ENCODE assay signal across 18 mouse cellular contexts in genomic region chr15:83162001-83162400, GRCm38 (mm10). TPM values are rescaled to one million over a fixed set of nuclear protein-coding genes. Genes with fewer than 3 reads are reported as not detected.
DNase-seq lines count a peak whose midpoint lies in the region; ATAC-seq lines count a peak whose summit lies in the region.
"Had no signal": no experiment of that assay in that cellular context is flagged by ENCODE, and none has a peak within 500 bp of the region (broad histone marks: within the 10 kb centered on the region; RNA-seq: fewer than 3 reads in every experiment).

No protein-coding gene starts in this region.

- ATAC-seq in hindbrain, embryonic 16.5 days, result no peak
- no peak for ATAC-seq in liver, embryonic 13.5 days (ENCODE audit: low read depth)
- no peak for ATAC-seq in liver, embryonic 12.5 days
- ATAC-seq: forebrain, embryonic 13.5 days; forebrain, postnatal 0 days; hindbrain, postnatal 0 days had no signal

- H3K9ac ChIP-seq in hindbrain, embryonic 16.5 days (ENCODE audit: low read depth, low read length), result no peak overlapping the region
- H3K9ac ChIP-seq in liver, embryonic 13.5 days, result 0 out of 2 replicates have a peak overlapping the region, but pooled peaks have one; percentile 27
- H3K9ac ChIP-seq in liver, embryonic 12.5 days, result no peak overlapping the region
- H3K9ac ChIP-seq: forebrain, embryonic 13.5 days; forebrain, postnatal 0 days had no signal

- H3K36me3 ChIP-seq in hindbrain, embryonic 10.5 days, result peaks cover 81% of the 10 kb centered on the region
- peaks cover 21% of the 10 kb centered on the region for H3K36me3 ChIP-seq in hindbrain, embryonic 16.5 days (ENCODE audit: control insufficient read depth, insufficient read depth, low read length)
- peaks cover 91% of the 10 kb centered on the region for H3K36me3 ChIP-seq in liver, embryonic 13.5 days
- peaks cover 95% of the 10 kb centered on the region for H3K36me3 ChIP-seq in liver, embryonic 12.5 days

- H3K4me1 ChIP-seq in hindbrain, embryonic 10.5 days (replicated peaks), result peaks cover 45% of the 10 kb centered on the region
- no peaks in the 10 kb centered on the region for H3K4me1 ChIP-seq in hindbrain, embryonic 16.5 days (ENCODE audit: control insufficient read depth, insufficient read depth, low read depth, low read length)
- H3K4me1 ChIP-seq in liver, embryonic 13.5 days (replicated peaks), result peaks cover 85% of the 10 kb centered on the region
- H3K4me1 ChIP-seq in liver, embryonic 12.5 days, result peaks cover 62% of the 10 kb centered on the region
- H3K4me1 ChIP-seq: forebrain, embryonic 13.5 days had no signal

- H3K27me3 ChIP-seq in hindbrain, embryonic 10.5 days (ENCODE audit: insufficient read depth, poor library complexity, severe bottlenecking), result peaks cover 8% of the 10 kb centered on the region; the same call in 1 of the 2 replicates
- H3K27me3 ChIP-seq in hindbrain, embryonic 16.5 days (replicated peaks; ENCODE audit: control insufficient read depth, insufficient read depth, low read length), result no peaks in the 10 kb centered on the region
- no peaks in the 10 kb centered on the region for H3K27me3 ChIP-seq in liver, embryonic 13.5 days
- no peaks in the 10 kb centered on the region for H3K27me3 ChIP-seq in liver, embryonic 12.5 days (replicated peaks)
- H3K27me3 ChIP-seq: embryonic facial prominence, embryonic 12.5 days; forebrain, embryonic 13.5 days had no signal

- H3K9me3 ChIP-seq in hindbrain, embryonic 10.5 days, result no peaks in the 10 kb centered on the region
- H3K9me3 ChIP-seq in hindbrain, embryonic 16.5 days (ENCODE audit: control insufficient read depth, low read length), result peaks cover 3% of the 10 kb centered on the region
- H3K9me3 ChIP-seq in liver, embryonic 13.5 days (replicated peaks), result no peaks in the 10 kb centered on the region
- no peaks in the 10 kb centered on the region for H3K9me3 ChIP-seq in liver, embryonic 12.5 days (replicated peaks)
- H3K9me3 ChIP-seq: embryonic facial prominence, embryonic 12.5 days; forebrain, embryonic 13.5 days; heart, embryonic 10.5 days had no signal

- no peak overlapping the region for H3K4me3 ChIP-seq in hindbrain, embryonic 10.5 days
- no peak overlapping the region for H3K4me3 ChIP-seq in hindbrain, embryonic 16.5 days (ENCODE audit: low read length)
- no peak overlapping the region for H3K4me3 ChIP-seq in liver, embryonic 13.5 days (replicated peaks)
- H3K4me3 ChIP-seq in liver, embryonic 12.5 days, result no peak overlapping the region
- H3K4me3 ChIP-seq: embryonic facial prominence, embryonic 12.5 days; forebrain, embryonic 13.5 days; heart, embryonic 10.5 days had no signal

- H3K27ac ChIP-seq in hindbrain, embryonic 10.5 days, result peak overlapping the region; percentile 81
- H3K27ac ChIP-seq in hindbrain, embryonic 16.5 days (ENCODE audit: low read depth, low read length), result no peak overlapping the region
- H3K27ac ChIP-seq in liver, embryonic 13.5 days, result peak overlapping the region; percentile 58; the same call in 1 of the 2 replicates
- no peak overlapping the region for H3K27ac ChIP-seq in liver, embryonic 12.5 days
- H3K27ac ChIP-seq: embryonic facial prominence, embryonic 12.5 days; forebrain, embryonic 13.5 days; heart, embryonic 10.5 days; hindbrain, postnatal 0 days had no signal

- no peak overlapping the region for H3K4me2 ChIP-seq in hindbrain, embryonic 16.5 days (ENCODE audit: low read length)
- no peak overlapping the region for H3K4me2 ChIP-seq in liver, embryonic 13.5 days
- no peak overlapping the region for H3K4me2 ChIP-seq in liver, embryonic 12.5 days
- H3K4me2 ChIP-seq: embryonic facial prominence, embryonic 12.5 days; forebrain, embryonic 13.5 days had no signal

- peak; percentile 18 for DNase-seq in cerebellum, adult 9-10 months
- no peak for DNase-seq in cerebellum, postnatal 4 days (ENCODE audit: low spot score in 2 of 2)
- no peak for DNase-seq in hindbrain, embryonic 10.5 days (ENCODE audit: low spot score)
- DNase-seq in liver, embryonic 13.5 days, result no peak
- peak; percentile 38 for DNase-seq in testis, postnatal 10 days (ENCODE audit: low spot score)
- DNase-seq in testis, postnatal 14 days (ENCODE audit: low spot score), result no peak
- DNase-seq: adrenal gland, postnatal 10 days; cerebellum, postnatal 10 days; forebrain, postnatal 0 days; gastrocnemius, postnatal 36 days; heart, adult 18-20 months; heart, postnatal 14 days had no signal

- WGBS in hindbrain, embryonic 10.5 days, result 78% methylated on average over 4 of the region's 4 CpGs
- 92% methylated on average over 4 of the region's 4 CpGs for WGBS in hindbrain, embryonic 16.5 days
- WGBS in liver, embryonic 13.5 days (ENCODE audit: insufficient replicate concordance), result 92% methylated on average over 4 of the region's 4 CpGs
- 91% methylated on average over 4 of the region's 4 CpGs for whole genome bisulfite sequencing in liver, embryonic 12.5 days (ENCODE audit: insufficient replicate concordance)

RNA-seq across cellular contexts. Expression of gene Cyb5r3, which starts 10.4 kb away (rescaled TPM):
- polyA plus RNA-seq in hindbrain, embryonic 10.5 days (2016; fragmentation: Nextera tagmentation; extraction: Ambion mirVana), result 240 and 270 TPM in 2 replicates
- polyA plus RNA-seq in hindbrain, embryonic 16.5 days (2015; fragmentation: Nextera tagmentation; extraction: Ambion mirVana), result 130 and 163 TPM in 2 replicates
- 110 and 147 TPM in 2 replicates for polyA plus RNA-seq in liver, embryonic 13.5 days (2015; fragmentation: Nextera tagmentation; extraction: Ambion mirVana)
- polyA plus RNA-seq in liver, embryonic 12.5 days (2016; fragmentation: Nextera tagmentation; extraction: Ambion mirVana), result 151 and 172 TPM in 2 replicates

RNA-seq across cellular contexts. Expression of gene Poldip3, which starts 12.8 kb away (rescaled TPM):
- 180 and 190 TPM in 2 replicates for polyA plus RNA-seq in hindbrain, embryonic 10.5 days (2016; fragmentation: Nextera tagmentation; extraction: Ambion mirVana)
- polyA plus RNA-seq in hindbrain, embryonic 16.5 days (2015; fragmentation: Nextera tagmentation; extraction: Ambion mirVana), result 122 and 134 TPM in 2 replicates
- 65.0 and 69.6 TPM in 2 replicates for polyA plus RNA-seq in liver, embryonic 13.5 days (2015; fragmentation: Nextera tagmentation; extraction: Ambion mirVana)
- polyA plus RNA-seq in liver, embryonic 12.5 days (2016; fragmentation: Nextera tagmentation; extraction: Ambion mirVana), result 83.0 and 86.7 TPM in 2 replicates

RNA-seq across cellular contexts. Expression of gene Rrp7a, which starts 39.4 kb away (rescaled TPM):
- 85.3 and 85.4 TPM in 2 replicates for polyA plus RNA-seq in hindbrain, embryonic 10.5 days (2016; fragmentation: Nextera tagmentation; extraction: Ambion mirVana)
- 78.2 and 93.9 TPM in 2 replicates for polyA plus RNA-seq in hindbrain, embryonic 16.5 days (2015; fragmentation: Nextera tagmentation; extraction: Ambion mirVana)
- polyA plus RNA-seq in liver, embryonic 13.5 days (2015; fragmentation: Nextera tagmentation; extraction: Ambion mirVana), result 35.6 and 40.9 TPM in 2 replicates
- polyA plus RNA-seq in liver, embryonic 12.5 days (2016; fragmentation: Nextera tagmentation; extraction: Ambion mirVana), result 36.5 and 42.3 TPM in 2 replicates

Comparison
In these comparisons a context has a peak if more than half of its experiments do, and no peak if none do; other contexts are left out.
1. DNase-seq: peak in cerebellum, adult 9-10 months (single experiment) and testis, postnatal 10 days (single experiment); none in cerebellum, postnatal 4 days (0 of 2), hindbrain, embryonic 10.5 days (single experiment), liver, embryonic 13.5 days (single experiment) and testis, postnatal 14 days (single experiment).
2. H3K27ac ChIP-seq: peak in hindbrain, embryonic 10.5 days (single experiment) and liver, embryonic 13.5 days (single experiment); none in hindbrain, embryonic 16.5 days (single experiment) and liver, embryonic 12.5 days (single experiment).